Mouse (Mus musculus) heart, embryonic 11.5 days (tissue): Measurements from ENCODE around the gene Ly6g6d. TPM values are rescaled to one million over a fixed set of nuclear protein-coding genes. Genes with fewer than 3 reads are reported as not detected.

Experiments used
- ATAC-seq: fragments of 200-750 bp; cut with Nextera tagmentation; replicated peaks from 2 replicates; pipeline ENCODE4 v1.8.0; 2017; ENCODE audit warnings: moderate library complexity; ENCODE audit not compliant: insufficient number of reproducible peaks, low FRiP score, low TSS enrichment
- H3K27ac ChIP-seq: fragments of 300-500 bp; sonication (generic); 2 replicates; pipeline ENCODE4 v1.5.1; 2014; ENCODE audit warnings: mild to moderate bottlenecking, low read depth, low read length
- H3K27me3 ChIP-seq: fragments of 300-500 bp; sonication (generic); 2 replicates; pipeline ENCODE4 v1.6.1; 2014; ENCODE audit warnings: mild to moderate bottlenecking, low read length, mixed read lengths; ENCODE audit not compliant: control insufficient read depth, insufficient read depth
- H3K36me3 ChIP-seq: fragments of 300-500 bp; sonication (generic); 2 replicates; pipeline ENCODE4 v1.6.1; 2014; ENCODE audit warnings: mild to moderate bottlenecking, low read length, moderate library complexity, mixed read lengths; ENCODE audit not compliant: control insufficient read depth, insufficient read depth
- H3K4me1 ChIP-seq: fragments of 300-500 bp; sonication (generic); 2 replicates; pipeline ENCODE4 v1.6.1; 2014; ENCODE audit warnings: low read length; ENCODE audit not compliant: control insufficient read depth, insufficient read depth
- H3K4me2 ChIP-seq: fragments of 300-500 bp; sonication (generic); 2 replicates; pipeline ENCODE4 v1.6.1; 2014; ENCODE audit warnings: mild to moderate bottlenecking, moderate library complexity
- H3K4me3 ChIP-seq: fragments of 300-500 bp; sonication (generic); 2 replicates; pipeline ENCODE4 v1.5.1; 2014; ENCODE audit warnings: low read depth, low read length
- H3K9ac ChIP-seq: fragments of 300-500 bp; sonication (generic); 2 replicates; pipeline ENCODE4 v1.6.1; 2014; ENCODE audit warnings: mild to moderate bottlenecking, low read depth, low read length, moderate library complexity
- H3K9me3 ChIP-seq: fragments of 300-500 bp; sonication (generic); replicated peaks from 2 replicates; pipeline ENCODE4 v1.6.1; 2016; ENCODE audit warnings: low read length; ENCODE audit not compliant: control insufficient read depth
- WGBS: fragments of 180-500 bp; shearing (Covaris S2); extraction: QIAGEN DNeasy Blood & Tissue Kit; methylation state at CpG from one replicate; pipeline ENCODE4 v1.1.7; 2014; ENCODE audit not compliant: insufficient replicate concordance; 5-methylcytosine and 5-hydroxymethylcytosine counted together
- polyA plus RNA-seq: library from polyadenylated mRNA; unstranded; fragments of >200 nt; fragmentation: Nextera tagmentation; extraction: Ambion mirVana; gene quantifications from 2 replicates; pipeline ENCODE4 v1.2.1, GENCODE M21; 2014

The Ly6g6d gene
- polyA plus RNA-seq, 1 experiment from 2014 or later, result 2.0 TPM

DNA sequence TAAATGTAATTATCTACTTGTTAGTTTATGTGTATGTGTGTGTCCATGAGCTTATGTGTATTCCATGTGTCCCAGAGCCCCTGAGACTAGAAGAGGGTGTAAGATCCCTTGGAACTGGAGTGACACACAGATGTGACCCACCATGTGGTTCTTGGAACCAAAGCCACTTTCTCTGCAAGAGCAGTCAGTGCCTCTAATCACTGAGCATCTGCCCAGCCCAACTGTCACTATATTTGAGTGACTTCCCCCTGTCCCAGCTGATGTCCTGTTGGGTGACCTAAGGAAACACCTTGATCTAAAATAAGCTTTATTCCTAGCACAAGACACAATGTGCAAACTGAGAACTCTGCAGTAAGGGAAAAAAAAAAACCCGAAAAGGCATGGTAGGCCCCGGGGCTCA lies 49.5 kb downstream of the Ly6g6d start:
- no peaks in the 10 kb centered on the region for H3K36me3 ChIP-seq
- H3K4me3 ChIP-seq, result no peak overlapping the region
- no peak for ATAC-seq
- no peak overlapping the region for H3K27ac ChIP-seq
- no peak overlapping the region for H3K4me2 ChIP-seq
- no peak overlapping the region for H3K9ac ChIP-seq
- H3K27me3 ChIP-seq, result no peaks in the 10 kb centered on the region
- no peaks in the 10 kb centered on the region for H3K9me3 ChIP-seq
- peaks cover 26% of the 10 kb centered on the region for H3K4me1 ChIP-seq
- WGBS, result 78% methylated on average over 2 of the region's 2 CpGs

DNA sequence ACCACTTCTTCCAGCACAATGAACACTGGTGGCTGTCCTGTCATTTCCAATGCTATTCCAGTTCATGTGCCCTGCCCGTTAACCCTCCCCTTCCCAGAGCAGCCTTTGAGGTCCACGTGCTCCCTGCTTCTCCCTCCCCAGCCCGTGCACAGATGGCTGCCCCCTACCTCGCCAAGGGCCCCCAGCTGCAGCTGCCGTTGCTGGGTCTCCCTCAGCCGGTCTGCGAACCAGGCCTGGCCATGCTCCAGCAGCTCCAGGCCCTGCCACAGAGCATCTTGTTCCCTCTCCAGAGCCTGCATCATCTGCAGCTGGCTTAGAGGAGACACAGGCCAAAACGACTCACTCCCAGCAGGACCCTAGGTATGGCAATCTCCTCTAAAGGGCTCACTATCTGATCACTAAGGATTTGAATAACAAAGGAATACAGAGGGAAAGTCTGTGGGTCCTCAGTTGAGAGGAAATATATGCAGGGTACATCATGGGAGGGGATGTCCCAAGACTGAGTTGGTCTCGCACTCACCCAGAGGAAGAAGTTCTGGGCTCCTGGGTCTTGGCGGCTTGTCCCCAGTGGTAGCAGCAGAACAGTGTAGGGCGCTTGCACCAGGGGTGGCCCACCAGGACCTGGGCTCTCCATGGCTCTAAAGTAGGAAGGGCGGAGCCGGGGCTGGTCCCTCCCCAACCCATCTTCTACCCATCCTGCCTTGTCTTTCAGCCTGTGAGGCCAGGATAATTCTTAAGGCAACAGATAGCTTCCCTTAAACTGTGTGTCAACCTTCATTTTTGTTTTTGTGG lies 50.4 kb downstream of the Ly6g6d start, which contains the start of gene Sapcd1:
Sapcd1 (minus strand) TSS at position 740 of the 792 bp plus-strand sequence.
- Histone ChIP-seq H3K4me2 (peak within 1 kb of the TSS; percentile 42), H3K9ac (peak within 1 kb of the TSS; percentile 22; the same call in 1 of the 2 replicates), H3K27ac (peak within 1 kb of the TSS; percentile 41; the same call in 1 of the 2 replicates), H3K36me3 (no peaks in the 10 kb centered on the region), H3K27me3 (no peaks in the 10 kb centered on the region), H3K4me1 (peaks cover 26% of the 10 kb centered on the region), H3K9me3 (no peaks in the 10 kb centered on the region), H3K4me3 (no peak within 1 kb of the TSS)
- no peak for ATAC-seq
- 34% methylated on average over 13 of the region's 13 CpGs for WGBS

DNA sequence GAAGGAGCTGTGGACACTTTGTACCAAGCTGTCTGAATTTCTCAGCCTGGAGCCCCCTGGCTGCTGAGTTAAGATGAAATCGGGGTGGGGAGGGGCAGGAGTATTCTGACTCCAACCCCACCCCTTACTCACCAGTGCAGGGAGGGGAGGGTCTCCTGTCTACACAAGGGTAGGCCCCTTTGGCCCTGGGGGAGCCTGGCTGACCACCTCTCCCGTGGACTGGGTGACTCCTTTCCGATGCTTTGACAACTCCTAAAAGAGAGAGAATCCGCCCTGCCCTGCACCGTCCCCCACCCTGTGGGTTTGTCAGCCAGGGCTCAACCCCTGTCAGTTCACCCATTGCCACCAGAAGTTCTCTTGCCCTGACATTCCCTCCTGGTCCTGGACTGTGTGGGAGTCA lies 51.7 kb downstream of the Ly6g6d start:
- H3K27ac ChIP-seq, result no peak overlapping the region
- no peak for ATAC-seq
- peaks cover 36% of the 10 kb centered on the region for H3K4me1 ChIP-seq
- H3K36me3 ChIP-seq, result no peaks in the 10 kb centered on the region
- no peaks in the 10 kb centered on the region for H3K9me3 ChIP-seq
- no peak overlapping the region for H3K9ac ChIP-seq
- H3K4me3 ChIP-seq, result no peak overlapping the region
- WGBS, result 81% methylated on average over 5 of the region's 5 CpGs
- no peak overlapping the region for H3K4me2 ChIP-seq
- no peaks in the 10 kb centered on the region for H3K27me3 ChIP-seq

DNA sequence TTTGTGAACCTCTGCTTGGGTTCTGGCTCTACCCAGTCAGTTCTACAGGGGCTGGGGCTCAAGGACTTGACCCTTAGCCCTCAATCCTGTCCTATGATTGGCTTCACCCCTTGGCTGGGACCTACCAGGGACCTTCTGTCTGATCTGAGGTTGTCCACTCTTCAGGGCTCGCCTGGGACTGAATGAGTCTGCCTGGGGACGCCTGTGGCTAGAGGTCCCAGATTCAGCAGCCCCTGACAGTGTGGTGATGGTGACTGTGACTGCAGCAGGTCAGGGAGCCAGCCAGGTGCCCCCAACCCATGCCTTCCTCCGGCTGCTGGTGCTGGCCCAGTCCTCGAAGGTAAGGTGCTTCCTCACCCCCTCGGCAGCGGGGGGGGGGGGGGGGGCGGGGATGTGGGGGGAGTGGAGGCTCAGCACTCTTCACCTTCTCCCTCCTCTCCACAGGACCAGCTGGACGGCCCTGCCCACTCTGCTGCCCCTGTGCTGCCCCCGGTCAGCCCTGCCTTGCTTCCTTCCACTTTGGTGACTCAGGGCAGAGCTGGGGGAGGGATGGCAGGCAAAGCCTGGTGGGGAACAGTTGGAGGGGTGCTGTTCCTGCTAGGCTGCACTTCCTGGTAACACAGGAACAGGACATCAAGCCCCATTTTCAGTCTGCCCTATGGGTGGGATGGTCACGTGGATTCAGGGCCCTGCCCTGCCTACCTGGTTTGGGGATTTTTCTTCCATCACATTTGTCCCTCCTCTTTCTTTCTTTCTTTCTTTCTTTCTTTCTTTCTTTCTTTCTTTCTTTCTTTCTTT lies 53.0 kb downstream of the Ly6g6d start:
- ATAC-seq, result no peak
- Histone ChIP-seq H3K4me1 (peaks cover 36% of the 10 kb centered on the region), H3K9ac (0 out of 2 replicates have a peak overlapping the region, but pooled peaks have one; percentile 49), H3K4me2 (no peak overlapping the region), H3K27ac (no peak overlapping the region), H3K9me3 (no peaks in the 10 kb centered on the region), H3K36me3 (no peaks in the 10 kb centered on the region), H3K27me3 (no peaks in the 10 kb centered on the region), H3K4me3 (no peak overlapping the region)
- WGBS, result 58% methylated on average over 7 of the region's 10 CpGs

DNA sequence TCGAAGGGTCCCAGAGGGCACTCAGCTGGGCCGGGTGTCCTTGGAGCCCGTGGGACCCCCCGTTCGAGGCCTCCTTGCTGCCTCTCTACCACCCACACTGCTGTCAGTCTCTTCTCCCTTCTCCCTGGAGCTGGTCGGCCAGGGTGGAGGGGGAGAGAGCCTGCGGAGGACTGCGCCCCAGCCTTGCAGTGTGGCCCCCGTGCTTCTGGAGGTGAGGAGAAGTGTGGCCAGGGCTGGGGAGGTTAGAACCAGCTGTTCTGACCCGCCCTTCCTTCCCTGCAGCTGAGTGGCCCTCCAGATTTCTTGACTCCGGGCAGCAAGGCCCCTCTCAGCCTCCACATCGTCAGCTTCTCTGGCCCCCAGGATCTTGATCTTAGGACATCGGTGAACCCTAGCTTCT lies 53.6 kb downstream of the Ly6g6d start:
- peak overlapping the region; percentile 49; the same call in 1 of the 2 replicates for H3K9ac ChIP-seq
- H3K9me3 ChIP-seq, result no peaks in the 10 kb centered on the region
- 67% methylated on average over 13 of the region's 13 CpGs for WGBS

DNA sequence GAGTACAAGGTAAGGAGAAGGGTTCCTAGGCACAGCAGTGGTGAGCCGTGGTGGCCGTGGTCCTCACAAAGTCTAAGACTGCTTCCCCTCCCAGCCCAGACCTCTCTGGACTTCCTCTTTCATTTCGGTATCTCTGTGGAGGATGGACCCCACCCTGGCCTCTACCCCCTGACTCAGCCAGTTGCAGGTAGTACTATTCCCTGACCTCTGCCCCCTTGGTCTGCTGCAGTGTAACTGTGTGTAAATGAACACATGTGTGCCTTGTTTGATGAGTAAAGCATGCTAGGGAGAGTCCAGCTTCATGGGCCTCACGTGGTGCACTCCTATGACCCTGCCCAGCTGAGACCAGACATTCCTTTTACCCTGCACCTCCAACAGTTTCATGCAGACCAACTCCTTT lies 54.1 kb downstream of the Ly6g6d start:
- no peaks in the 10 kb centered on the region for H3K36me3 ChIP-seq
- 70% methylated on average over 4 of the region's 4 CpGs for WGBS
- no peak overlapping the region for H3K4me2 ChIP-seq
- no peak overlapping the region for H3K4me3 ChIP-seq
- H3K27me3 ChIP-seq, result no peaks in the 10 kb centered on the region
- no peaks in the 10 kb centered on the region for H3K9me3 ChIP-seq
- peak overlapping the region; percentile 49; the same call in 1 of the 2 replicates for H3K9ac ChIP-seq
- peaks cover 32% of the 10 kb centered on the region for H3K4me1 ChIP-seq
- H3K27ac ChIP-seq, result no peak overlapping the region
- ATAC-seq, result no peak

More for the DNA sequence above, 53.6 kb downstream of the Ly6g6d start:
- Histone ChIP-seq H3K36me3 (no peaks in the 10 kb centered on the region), H3K4me3 (no peak overlapping the region), H3K27me3 (no peaks in the 10 kb centered on the region), H3K4me1 (peaks cover 36% of the 10 kb centered on the region), H3K4me2 (no peak overlapping the region), H3K27ac (no peak overlapping the region)
- ATAC-seq, result no peak

DNA sequence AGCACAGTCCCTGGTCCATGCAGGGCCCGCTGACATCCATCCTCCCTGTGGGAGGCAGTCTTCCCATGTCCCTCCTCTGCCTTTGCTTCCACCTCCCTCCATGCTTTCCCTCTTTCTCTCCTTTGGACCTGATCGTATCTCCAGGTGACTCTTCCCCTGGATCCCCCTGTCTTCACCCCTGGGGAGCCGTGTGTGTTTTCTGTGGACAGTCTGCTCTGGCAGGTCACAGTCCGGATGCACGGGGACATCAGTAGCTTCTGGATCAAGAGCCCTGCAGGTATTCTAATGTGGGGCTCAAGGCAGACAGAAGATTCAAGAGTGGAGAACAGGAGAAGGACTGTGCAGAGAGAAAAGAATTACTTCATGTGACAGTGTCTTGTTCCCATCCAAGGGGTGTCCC lies 54.6 kb downstream of the Ly6g6d start:
- no peaks in the 10 kb centered on the region for H3K9me3 ChIP-seq
- H3K36me3 ChIP-seq, result no peaks in the 10 kb centered on the region
- H3K4me2 ChIP-seq, result no peak overlapping the region
- 90% methylated on average over 5 of the region's 5 CpGs for WGBS
- no peak overlapping the region for H3K27ac ChIP-seq
- no peak overlapping the region for H3K9ac ChIP-seq
- H3K27me3 ChIP-seq, result no peaks in the 10 kb centered on the region
- ATAC-seq, result no peak
- no peak overlapping the region for H3K4me3 ChIP-seq
- peaks cover 30% of the 10 kb centered on the region for H3K4me1 ChIP-seq

DNA sequence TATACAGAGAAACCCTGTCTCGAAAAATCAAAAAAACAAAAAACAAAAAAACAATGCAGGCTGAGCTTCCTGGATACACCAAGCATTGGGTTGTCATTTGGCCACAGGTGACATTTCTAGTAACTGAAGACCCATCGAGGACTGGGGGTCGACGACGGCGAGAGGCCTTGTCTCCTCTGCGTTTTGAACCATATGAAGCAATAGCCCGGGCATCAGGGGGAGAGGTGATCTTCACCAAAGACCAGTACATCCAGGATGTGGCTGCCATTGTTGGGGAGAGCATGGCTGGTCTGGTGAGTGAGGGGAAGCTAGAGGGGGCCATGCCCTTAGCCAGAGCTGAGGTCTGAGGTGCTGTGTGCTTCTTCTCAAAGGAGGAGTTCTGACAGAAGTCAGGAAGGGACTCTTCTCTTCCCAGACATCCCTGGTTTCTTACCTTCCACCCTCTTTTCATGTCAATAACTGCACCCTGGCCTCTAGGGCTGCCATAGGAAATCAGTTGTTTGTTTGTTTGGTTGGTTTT lies 55.3 kb downstream of the Ly6g6d start:
- H3K36me3 ChIP-seq, result no peaks in the 10 kb centered on the region
- no peaks in the 10 kb centered on the region for H3K27me3 ChIP-seq
- peaks cover 29% of the 10 kb centered on the region for H3K4me1 ChIP-seq
- H3K27ac ChIP-seq, result peak overlapping the region; percentile 63
- no peak for ATAC-seq
- H3K4me3 ChIP-seq, result no peak overlapping the region
- no peak overlapping the region for H3K4me2 ChIP-seq
- H3K9ac ChIP-seq, result no peak overlapping the region
- 81% methylated on average over 8 of the region's 8 CpGs for WGBS
- H3K9me3 ChIP-seq, result no peaks in the 10 kb centered on the region
